Mouse (Mus musculus) embryonic fibroblast, embryonic 13.5 days (primary cell): ENCODE data around the gene Emc4. TPM values are rescaled to one million over a fixed set of nuclear protein-coding genes. Genes with fewer than 3 reads are reported as not detected.

Source experiments
- H3K27ac ChIP-seq: 2 replicates; pipeline ENCODE4 v1.5.1; 2012; ENCODE audit warnings: low read length, control low read depth, inconsistent platforms; ENCODE audit not compliant: insufficient read depth
- H3K4me1 ChIP-seq: 2 replicates; pipeline ENCODE4 v1.6.1; 2011; ENCODE audit warnings: low read length; ENCODE audit not compliant: control insufficient read depth, insufficient read depth
- H3K4me3 ChIP-seq: 2 replicates; pipeline ENCODE4 v1.5.1; 2011; ENCODE audit warnings: mild to moderate bottlenecking, control low read depth, low read length; ENCODE audit not compliant: insufficient read depth
- CTCF ChIP-seq: IDR thresholded peaks from 2 replicates; pipeline ENCODE4 v1.5.1; 2011; ENCODE audit warnings: mild to moderate bottlenecking, control low read depth, low read length, moderate library complexity, borderline replicate concordance; ENCODE audit not compliant: insufficient read depth
- POLR2A ChIP-seq: IDR thresholded peaks from 2 replicates; pipeline ENCODE4 v1.6.1; 2011; ENCODE audit warnings: low read depth, mild to moderate bottlenecking, control low read depth, low read length, moderate library complexity
- polyA plus RNA-seq: library from polyadenylated mRNA; stranded (reverse); fragments of >200 nt; gene quantifications from 2 replicates; pipeline ENCODE4 v1.2.4, GENCODE M21; 2011; ENCODE audit warnings: low read depth; ENCODE audit not compliant: missing spikeins, insufficient read length

Gene Emc4
- polyA plus RNA-seq, 1 experiment, result 71.9 TPM

GRCm38 (mm10) chr2:112378973-112379898, 11.4 kb upstream of the Emc4 start, which contains the start of gene Katnbl1:
Gene Katnbl1, plus strand, starts transcription at chr2:112379211.
- peak within 1 kb of the TSS; percentile 20 for H3K27ac ChIP-seq
- peak; percentile 76 for TF ChIP-seq POLR2A
- TF ChIP-seq CTCF, result peak; percentile 96
- H3K4me3 ChIP-seq, result peak within 1 kb of the TSS; percentile 93
- peaks cover 2% of the 10 kb centered on the region; the same call in 1 of the 2 replicates for H3K4me1 ChIP-seq

GRCm38 (mm10) chr2:112374610-112375009, 6.8 kb upstream of the Emc4 start:
- no peak overlapping the region for H3K4me3 ChIP-seq
- no peak for TF ChIP-seq POLR2A
- TF ChIP-seq CTCF, result no peak
- no peaks in the 10 kb centered on the region for H3K4me1 ChIP-seq
- no peak overlapping the region for H3K27ac ChIP-seq

- Histone ChIP-seq H3K4me3 (no peak overlapping the region), H3K27ac (peak overlapping the region; percentile 64; the same call in 1 of the 2 replicates), H3K4me1 (no peaks in the 10 kb centered on the region)
- TF ChIP-seq CTCF (no peak), POLR2A (no peak)
Measured at GRCm38 (mm10) chr2:112373141-112373540, 5.3 kb upstream of the Emc4 start.

DNA sequence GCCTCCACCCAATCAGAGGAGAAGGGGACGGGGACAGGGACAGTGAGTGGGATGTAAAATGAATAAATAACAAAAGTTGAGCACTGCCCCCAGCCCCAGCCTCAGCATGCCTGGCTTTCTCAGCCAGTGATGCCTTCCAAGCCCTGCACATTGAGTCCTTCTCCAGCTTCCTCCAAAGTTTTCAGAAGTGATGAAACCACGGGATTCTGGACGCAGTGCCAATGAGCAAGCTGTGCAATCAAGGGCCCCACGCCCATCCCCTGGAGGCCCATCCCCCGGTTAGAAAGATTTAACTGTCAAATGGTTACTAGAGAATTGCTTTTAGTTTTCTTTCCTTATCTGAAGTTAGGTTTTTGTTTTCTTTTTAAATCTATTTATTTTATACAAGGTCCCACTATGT, 2.1 kb upstream of the Emc4 start:
- H3K27ac ChIP-seq, result no peak overlapping the region
- no peak for TF ChIP-seq POLR2A
- TF ChIP-seq CTCF, result no peak
- peaks cover 2% of the 10 kb centered on the region; the same call in 1 of the 2 replicates for H3K4me1 ChIP-seq
- no peak overlapping the region for H3K4me3 ChIP-seq

DNA sequence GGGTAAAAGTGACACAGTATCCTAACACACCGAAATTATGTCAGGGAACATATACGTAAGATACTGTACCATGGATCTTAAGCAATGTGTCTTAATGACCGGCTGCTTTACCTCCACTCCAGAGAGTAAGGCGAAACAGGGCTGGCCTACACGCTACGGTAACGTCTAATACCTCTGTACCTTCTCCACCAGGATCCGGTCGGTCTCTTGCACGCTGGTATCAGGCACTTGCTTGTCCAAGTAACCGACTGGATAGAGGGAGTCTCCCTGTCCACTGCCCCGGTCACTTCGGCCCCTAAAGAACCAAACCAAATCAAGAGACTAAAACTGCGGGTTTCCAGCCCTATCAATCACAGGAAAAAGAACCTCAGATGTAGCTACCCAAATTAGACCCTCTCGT, 605 bp downstream of the Emc4 start:
- no peak overlapping the region for H3K27ac ChIP-seq
- H3K4me3 ChIP-seq, result peak overlapping the region; percentile 85
- TF ChIP-seq POLR2A (no peak), CTCF (no peak)
- peaks cover 2% of the 10 kb centered on the region; the same call in 1 of the 2 replicates for H3K4me1 ChIP-seq

DNA sequence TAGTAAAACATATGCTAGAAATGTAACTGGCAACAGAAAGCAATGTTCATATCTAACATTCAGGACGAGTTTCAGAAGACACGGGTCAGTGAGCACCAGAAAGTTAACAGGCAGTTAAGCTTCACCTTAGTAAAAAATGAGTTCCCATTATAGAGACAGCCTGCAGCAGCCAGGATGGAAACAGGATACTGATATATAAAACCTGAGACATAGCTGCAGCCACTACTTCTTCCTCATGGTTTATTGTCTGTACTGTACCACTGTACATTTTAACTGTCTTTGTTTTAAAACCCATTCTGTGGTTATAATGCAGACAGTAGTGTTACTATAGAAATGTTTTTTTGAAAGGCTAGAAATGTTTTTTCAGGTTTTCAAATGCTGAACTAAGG, 7.1 kb downstream of the Emc4 start:
- Histone ChIP-seq H3K27ac (no peak overlapping the region), H3K4me3 (no peak overlapping the region), H3K4me1 (no peaks in the 10 kb centered on the region)
- TF ChIP-seq CTCF (no peak), POLR2A (no peak)

DNA sequence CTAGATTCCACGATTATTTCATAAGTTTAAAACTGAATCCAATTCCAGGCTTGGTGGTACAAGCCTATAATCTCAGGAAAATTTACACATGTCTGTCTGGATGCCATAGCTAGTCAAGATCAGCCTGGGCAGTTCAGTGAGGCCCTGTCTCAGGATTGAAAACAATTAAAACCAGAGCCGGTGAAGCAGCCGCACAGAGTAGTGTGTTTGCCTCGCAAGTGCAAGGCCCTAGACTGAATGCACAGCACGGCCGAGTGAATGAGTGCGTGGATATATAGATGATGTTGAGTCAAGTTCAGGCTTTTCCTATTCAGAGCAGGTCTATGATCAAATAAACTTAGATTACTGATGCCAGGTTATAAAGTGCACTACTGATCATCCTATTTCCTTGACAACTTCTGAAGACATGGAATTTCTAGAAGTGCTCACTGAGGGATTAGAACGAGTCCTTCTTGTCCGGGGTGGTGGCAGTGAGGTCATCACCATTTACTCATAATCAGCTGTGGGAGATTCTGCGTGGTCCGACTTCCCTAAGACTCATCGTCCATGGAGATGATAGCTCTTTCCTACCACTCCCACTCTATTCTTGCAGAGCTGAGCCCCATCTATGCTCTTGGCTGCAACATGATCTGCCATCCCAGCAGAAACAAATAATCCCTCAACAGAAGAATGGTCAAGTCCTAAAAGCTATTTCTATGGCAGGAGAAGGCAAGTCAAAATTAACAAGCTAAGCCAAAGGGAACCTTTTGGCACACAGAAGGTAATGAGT, 7.6 kb downstream of the Emc4 start:
- no peak for TF ChIP-seq CTCF
- TF ChIP-seq POLR2A, result no peak
- Histone ChIP-seq H3K4me3 (no peak overlapping the region), H3K4me1 (no peaks in the 10 kb centered on the region), H3K27ac (no peak overlapping the region)

- TF ChIP-seq POLR2A, result no peak
- TF ChIP-seq CTCF, result no peak
- Histone ChIP-seq H3K4me1 (no peaks in the 10 kb centered on the region), H3K27ac (no peak overlapping the region), H3K4me3 (no peak overlapping the region)
Measured at GRCm38 (mm10) chr2:112359611-112360010, 8.2 kb downstream of the Emc4 start.

DNA sequence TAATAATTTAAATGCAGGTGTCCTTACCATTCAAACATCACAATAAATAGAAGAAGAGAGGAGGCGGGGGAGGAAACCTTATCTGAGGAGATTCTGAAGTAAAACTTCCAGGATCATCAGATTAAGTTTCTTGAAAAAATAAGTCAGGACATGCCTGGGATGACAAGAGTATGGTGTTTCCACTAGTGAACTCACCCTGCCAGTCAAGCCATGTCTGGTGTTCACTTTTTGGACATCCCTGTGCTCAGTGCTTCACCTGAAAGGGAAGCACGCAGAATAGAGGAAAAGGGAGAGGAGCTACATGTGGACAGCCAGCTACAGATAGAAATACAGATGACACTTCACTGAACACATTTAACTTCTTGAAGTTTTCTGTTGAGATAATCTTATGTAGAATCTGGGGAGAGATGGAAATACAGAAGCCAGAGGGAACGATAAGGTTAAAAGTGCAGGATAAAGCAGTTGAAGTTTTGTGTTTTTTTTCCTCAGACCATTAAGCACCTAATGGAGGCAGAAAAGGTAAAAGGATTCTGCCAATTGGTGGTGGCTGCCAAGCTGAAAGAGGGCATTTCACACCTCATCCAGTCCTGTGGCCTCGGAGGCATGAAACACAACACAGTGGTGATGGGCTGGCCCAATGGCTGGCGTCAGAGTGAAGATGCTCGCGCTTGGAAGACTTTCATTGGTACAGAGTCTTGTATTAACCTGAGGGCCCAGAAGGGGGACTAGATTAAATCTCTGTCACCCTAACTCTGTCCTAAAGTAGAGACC, 14.0 kb downstream of the Emc4 start:
- Histone ChIP-seq H3K4me1 (no peaks in the 10 kb centered on the region), H3K4me3 (no peak overlapping the region)
- TF ChIP-seq POLR2A (no peak), CTCF (no peak)

GRCm38 (mm10) chr2:112348246-112348645, 19.6 kb downstream of the Emc4 start:
- H3K4me1 ChIP-seq, result no peaks in the 10 kb centered on the region
- no peak overlapping the region for H3K4me3 ChIP-seq
- TF ChIP-seq POLR2A (no peak), CTCF (no peak)
- no peak overlapping the region for H3K27ac ChIP-seq

More for the DNA sequence above, 14.0 kb downstream of the Emc4 start:
- no peak overlapping the region for H3K27ac ChIP-seq
